Mouse (Mus musculus) central nervous system, embryonic 14 days (tissue): ENCODE data around the gene Dlg5. TPM values are rescaled to one million over a fixed set of nuclear protein-coding genes. Genes with fewer than 3 reads are reported as not detected.

Source experiments
- polyA plus RNA-seq: library from polyadenylated mRNA; depleted of rRNA; stranded (reverse); fragments of >200 nt; gene quantifications from 2 replicates; pipeline ENCODE4 v1.2.3, GENCODE M21; 2012; rRNA removed

Gene Dlg5
- 69.5 and 70.2 TPM in 2 replicates for polyA plus RNA-seq

GRCm38 (mm10) chr14:24245177-24246081 lies at the start of gene Dlg5:
Gene Dlg5, minus strand, starts transcription at chr14:24245920.

GRCm38 (mm10) chr14:24292914-24293313 lies 47.2 kb upstream of the Dlg5 start, which contains the start of gene E330034G19Rik:
Gene E330034G19Rik, plus strand, starts transcription at chr14:24293214.

Other genes with a start within 250 kb of the Dlg5 start
- gene Kcnma1, start 231.4 kb downstream of the Dlg5 start, polyA plus RNA-seq, result 10.6 and 11.7 TPM in 2 replicates
- gene E330034G19Rik, start 47.3 kb upstream of the Dlg5 start, polyA plus RNA-seq, result 0.04 TPM in 1 of 2 replicates, not detected in the other
- gene Polr3a, start 241.1 kb upstream of the Dlg5 start, polyA plus RNA-seq, result 14.9 and 17.0 TPM in 2 replicates
- gene Rps24, start 241.2 kb upstream of the Dlg5 start, polyA plus RNA-seq, result 3,069 and 3,363 TPM in 2 replicates